Mouse (Mus musculus): ENCODE measurements around the gene Slc22a18. TPM values are rescaled to one million over a fixed set of nuclear protein-coding genes. Genes with fewer than 3 reads are reported as not detected.
"Not testable (repeated sequence)": the region's sequence is repeated elsewhere in the genome, so short reads cannot be mapped to it uniquely, and the experiment has no call there.

Gene Slc22a18
- total RNA-seq, 2 experiments from 2014 or later, result 0.29 to 0.54 TPM

DNA sequence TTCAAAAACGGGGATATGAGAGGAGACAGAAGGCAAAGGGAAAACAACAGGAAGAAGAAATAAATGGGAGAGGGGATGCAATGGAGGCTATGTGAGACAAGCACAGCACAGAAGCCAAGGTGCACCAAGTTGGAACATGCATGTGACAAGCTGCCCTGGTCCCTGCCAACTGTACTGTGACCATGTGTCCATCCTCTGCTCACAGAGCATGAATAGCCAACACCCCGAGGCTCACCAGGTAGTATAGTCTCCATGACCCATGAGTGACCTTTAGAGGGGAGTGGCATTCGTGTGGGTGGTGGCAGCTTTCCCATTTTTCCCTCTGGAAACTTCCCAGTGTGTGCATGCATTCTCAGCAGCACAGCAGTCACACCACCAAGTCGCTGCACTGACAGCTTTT is 45.8 kb downstream of the Slc22a18 start:
- Histone ChIP-seq H3K4me3 (no peak overlapping the region), H3K27ac (no peak overlapping the region)
- no peak for TF ChIP-seq CTCF (conservative IDR thresholded peaks at IDR 0.05)
- no peak for DNase-seq (ENCODE audit: low spot score in 2 of 2)

DNA sequence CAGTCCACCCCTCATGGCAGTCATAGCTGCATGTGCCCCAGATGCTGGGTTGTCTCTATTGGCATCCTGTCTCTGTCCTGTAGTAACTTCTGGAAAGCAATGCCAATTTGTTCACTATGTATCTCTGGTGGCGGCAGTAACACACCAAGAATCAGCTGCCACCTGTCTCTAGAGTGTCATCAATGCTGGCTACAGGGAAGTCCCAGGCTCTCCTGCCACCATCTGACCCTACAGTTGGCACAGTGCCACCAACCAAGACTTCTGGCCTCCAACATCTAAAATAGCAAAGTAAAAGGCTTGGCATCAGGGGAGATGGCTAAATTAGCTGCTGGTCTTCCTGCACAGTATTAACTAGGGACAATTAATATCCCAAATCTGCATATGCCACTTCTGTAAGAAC is 58.9 kb downstream of the Slc22a18 start:
- TF ChIP-seq CTCF (conservative IDR thresholded peaks at IDR 0.05), result no peak
- Histone ChIP-seq H3K4me3 (no peak overlapping the region), H3K27ac (no peak overlapping the region)
- DNase-seq (ENCODE audit: low spot score in 2 of 2), result no peak

DNA sequence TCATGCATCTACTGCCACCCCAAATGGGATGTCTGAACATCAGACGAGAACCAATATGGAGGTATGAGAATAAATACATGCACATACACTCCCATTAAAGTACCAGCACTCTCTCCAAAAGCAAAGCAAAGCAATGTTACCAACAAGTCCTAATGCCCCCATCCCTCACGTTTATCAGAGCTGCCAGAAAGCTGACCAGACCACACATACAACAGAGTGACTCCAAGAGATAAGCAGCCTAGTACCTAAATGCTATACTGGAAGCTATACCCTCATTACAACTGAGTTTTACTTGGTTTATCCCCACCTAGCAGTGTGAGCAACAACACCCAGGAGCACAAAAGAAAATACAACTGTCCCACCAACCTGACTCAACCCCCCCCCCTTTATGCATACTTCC is 59.7 kb downstream of the Slc22a18 start:
- no peak overlapping the region for H3K27ac ChIP-seq
- no peak for TF ChIP-seq CTCF (conservative IDR thresholded peaks at IDR 0.05)
- DNase-seq (ENCODE audit: low spot score in 2 of 2), result no peak
- H3K4me3 ChIP-seq, result no peak overlapping the region

DNA sequence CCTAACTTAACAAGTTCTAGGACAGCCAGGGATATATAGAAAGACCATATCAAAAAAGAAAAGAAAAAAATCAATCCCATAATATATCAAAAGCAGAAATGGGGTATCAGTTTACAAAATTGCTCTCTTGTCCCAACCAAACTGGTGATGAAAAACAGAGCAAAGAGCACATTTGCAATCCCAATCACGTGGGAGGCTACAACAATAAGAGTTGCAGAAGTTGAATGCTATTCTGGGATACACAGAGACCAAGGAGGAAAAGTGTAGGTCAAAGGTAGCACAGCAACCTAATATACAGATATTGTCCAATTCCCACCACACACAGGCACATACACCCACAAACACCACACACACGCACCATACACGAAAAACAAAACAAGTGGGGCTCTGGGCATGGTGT is 62.7 kb downstream of the Slc22a18 start:
- Histone ChIP-seq H3K27ac (no peak overlapping the region), H3K4me3 (no peak overlapping the region)
- DNase-seq (ENCODE audit: low spot score in 2 of 2), result no peak
- TF ChIP-seq CTCF (conservative IDR thresholded peaks at IDR 0.05), result no peak

DNA sequence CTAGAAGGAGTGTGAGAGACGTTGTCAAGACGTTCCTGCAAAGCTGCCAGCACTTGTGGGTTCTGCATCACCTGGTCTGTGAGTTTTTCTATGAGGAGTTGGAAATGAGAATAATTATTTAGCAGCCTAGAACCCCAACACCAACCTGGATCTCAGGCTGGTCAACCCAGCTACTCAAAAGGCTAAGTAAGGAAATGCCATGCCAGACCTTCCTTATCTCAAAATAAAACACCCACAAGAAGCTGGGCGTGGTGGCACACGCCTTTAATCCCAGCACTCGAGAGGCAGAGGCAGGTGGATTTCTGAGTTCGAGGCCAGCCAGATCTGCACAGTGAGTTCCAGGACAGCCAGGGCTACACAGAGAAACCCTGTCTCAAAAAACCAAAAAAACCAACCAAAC is 64.7 kb downstream of the Slc22a18 start:
- H3K4me3 ChIP-seq; H3K27ac ChIP-seq; DNase-seq (ENCODE audit: low spot score in 2 of 2): not testable (repeated sequence)

DNA sequence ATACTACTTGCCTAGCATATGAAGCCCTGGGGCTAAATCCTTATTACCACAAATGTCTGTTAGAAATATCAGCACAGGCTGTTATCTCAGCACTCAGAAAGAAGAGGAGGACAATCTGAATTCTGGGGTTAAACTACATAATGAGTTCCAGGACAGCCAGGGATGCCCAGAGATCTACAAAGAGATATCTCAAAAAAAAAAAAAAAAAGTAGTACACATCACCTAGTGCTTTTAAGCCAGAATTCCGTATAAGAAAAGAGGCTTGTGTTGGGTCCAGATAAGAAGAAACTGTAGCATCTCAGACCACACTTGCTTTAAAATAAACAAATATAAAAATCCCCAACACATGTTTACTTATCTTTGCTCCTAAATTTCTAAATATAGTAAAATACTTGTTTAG is 65.1 kb downstream of the Slc22a18 start:
- Histone ChIP-seq H3K4me3 (no peak overlapping the region), H3K27ac (no peak overlapping the region)
- DNase-seq (ENCODE audit: low spot score in 2 of 2), result no peak
- no peak for TF ChIP-seq CTCF (conservative IDR thresholded peaks at IDR 0.05)

DNA sequence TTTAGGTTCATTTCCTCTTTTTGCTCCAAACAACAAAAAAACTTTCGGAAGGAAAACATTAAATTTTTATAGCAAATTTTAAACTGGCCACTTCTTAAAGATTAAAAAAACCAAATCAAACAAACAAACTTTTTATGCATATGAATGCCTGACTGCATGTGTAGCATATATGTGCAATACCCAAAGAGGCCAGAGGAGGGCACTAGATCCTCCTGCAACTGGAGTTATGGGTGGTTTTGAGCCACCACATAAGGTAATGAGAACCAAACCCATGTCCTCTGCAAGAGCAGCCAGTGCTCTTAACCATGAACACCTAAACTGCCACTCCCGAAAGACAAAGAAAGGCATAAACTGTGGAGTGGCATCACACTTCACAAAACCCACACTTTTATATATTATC is 70.8 kb downstream of the Slc22a18 start:
- peak; percentile 80 for TF ChIP-seq CTCF (conservative IDR thresholded peaks at IDR 0.05)

DNA sequence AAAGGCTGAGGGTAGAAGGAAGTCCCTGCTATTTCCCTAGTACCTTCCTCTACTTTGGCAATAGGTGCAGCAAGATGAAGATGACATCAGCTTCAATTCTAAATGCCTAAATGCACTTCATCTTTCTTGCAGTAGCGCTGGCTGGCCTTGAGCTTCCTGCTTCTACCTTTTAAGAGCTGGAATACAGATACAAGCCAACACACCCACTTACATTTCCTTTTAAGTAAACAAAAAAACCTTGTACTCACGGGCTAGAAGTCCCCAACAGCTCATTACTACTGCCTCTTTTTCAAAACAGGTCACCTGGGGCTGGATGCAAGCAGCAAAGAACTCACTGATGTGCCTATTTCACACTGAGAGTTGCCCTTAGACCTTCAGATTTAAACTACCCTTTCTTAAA is 73.0 kb downstream of the Slc22a18 start:
- no peak overlapping the region for H3K4me3 ChIP-seq

More for the DNA sequence above, 70.8 kb downstream of the Slc22a18 start:
- no peak overlapping the region for H3K4me3 ChIP-seq
- no peak overlapping the region for H3K27ac ChIP-seq
- no peak for DNase-seq (ENCODE audit: low spot score in 2 of 2)

DNA sequence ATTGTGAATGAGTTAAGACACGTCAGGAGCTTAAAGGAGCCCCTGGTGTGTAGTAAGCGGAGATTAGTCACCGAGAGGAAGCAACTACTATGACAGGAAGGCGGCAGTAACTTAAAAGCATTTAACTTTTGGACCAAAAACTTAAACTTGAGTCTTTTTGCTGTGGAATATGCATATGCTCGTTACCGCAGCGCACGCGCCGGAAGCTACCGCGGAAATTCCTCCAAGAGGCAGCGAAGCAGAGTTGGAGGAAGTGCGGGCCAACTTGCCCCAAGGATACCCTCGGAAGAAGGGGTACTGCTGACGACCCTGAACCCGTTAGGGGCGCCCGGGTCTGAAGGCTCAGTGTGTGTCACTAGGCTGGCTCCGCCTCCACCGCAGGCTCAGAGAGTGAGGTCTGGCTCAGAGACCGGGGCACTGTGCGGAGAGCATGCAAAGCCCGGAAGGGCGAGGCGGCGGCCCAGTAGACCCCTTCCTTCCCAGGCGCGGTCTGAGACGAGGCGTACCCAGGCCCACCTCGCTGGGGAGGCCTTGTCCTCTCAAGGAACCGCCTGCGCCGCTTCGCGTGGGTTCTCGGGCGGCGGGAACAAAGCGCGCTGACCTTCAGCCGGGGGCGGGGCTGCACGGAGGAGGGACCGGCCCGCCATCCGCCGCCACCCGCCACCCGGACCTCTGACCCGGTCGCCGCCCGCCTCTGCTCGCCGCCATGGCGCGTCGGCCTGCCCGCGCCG is 74.9 kb downstream of the Slc22a18 start:
- DNase-seq (ENCODE audit: low spot score in 2 of 2), result peak in 1 of 2 experiments; percentile 13
- Histone ChIP-seq H3K4me3 (peak overlapping the region; percentile 98), H3K27ac (peak overlapping the region; percentile 93)
- no peak for TF ChIP-seq CTCF (conservative IDR thresholded peaks at IDR 0.05)

More for the DNA sequence above, 73.0 kb downstream of the Slc22a18 start:
- H3K27ac ChIP-seq, result no peak overlapping the region
- DNase-seq (ENCODE audit: low spot score in 2 of 2), result no peak
- TF ChIP-seq CTCF (conservative IDR thresholded peaks at IDR 0.05), result no peak

Other genes with a start within 250 kb of the Slc22a18 start
- 1 to 10 TPM; 2.5 to 6.7 TPM for gene Cdkn1c, start 12.7 kb upstream of the Slc22a18 start, total RNA-seq (2021)
- not detected for gene Phlda2, start 29.4 kb downstream of the Slc22a18 start, total RNA-seq (2021)
- 100 to 1,000 TPM; 106 to 119 TPM for gene Nap1l4, start 75.4 kb downstream of the Slc22a18 start, total RNA-seq (2021)
- gene Cars, start 126.4 kb downstream of the Slc22a18 start, total RNA-seq (2021), result 10 to 100 TPM; 38.4 to 42.0 TPM
- gene Tnfrsf26, start 155.0 kb downstream of the Slc22a18 start, total RNA-seq (2021), result not detected
- gene Tnfrsf22, start 175.9 kb downstream of the Slc22a18 start, total RNA-seq (2021), result 1 to 10 TPM; 2.6 to 2.8 TPM
- gene Tnfrsf23, start 212.1 kb downstream of the Slc22a18 start, total RNA-seq (2021), result 1 to 10 TPM; 1.3 to 1.6 TPM